Mouse (Mus musculus) midbrain, embryonic 10.5 days (tissue): ENCODE data around the gene Rab20. TPM values are rescaled to one million over a fixed set of nuclear protein-coding genes. Genes with fewer than 3 reads are reported as not detected.

Experiments used
- DNase-seq: peaks from one replicate; pipeline ENCODE4 v3.0.0-alpha.2; 2017; ENCODE audit warnings: low spot score
- H3K27ac ChIP-seq: fragments of 300-500 bp; sonication (generic); replicated peaks from 2 replicates; pipeline ENCODE4 v1.5.1; 2016; ENCODE audit warnings: mild to moderate bottlenecking
- H3K27me3 ChIP-seq: fragments of 300-500 bp; sonication (generic); 2 replicates; pipeline ENCODE4 v1.6.1; 2016; ENCODE audit warnings: low read depth, mild to moderate bottlenecking; ENCODE audit not compliant: poor library complexity, severe bottlenecking
- H3K36me3 ChIP-seq: fragments of 300-500 bp; sonication (generic); 2 replicates; pipeline ENCODE4 v1.6.1; 2016; ENCODE audit warnings: mild to moderate bottlenecking, moderate library complexity
- H3K4me1 ChIP-seq: fragments of 300-500 bp; sonication (generic); 2 replicates; pipeline ENCODE4 v1.6.1; 2016
- H3K4me3 ChIP-seq: fragments of 300-500 bp; sonication (generic); 2 replicates; pipeline ENCODE4 v1.5.1; 2016; ENCODE audit warnings: mild to moderate bottlenecking, moderate library complexity
- H3K9me3 ChIP-seq: fragments of 300-500 bp; sonication (generic); replicated peaks from 2 replicates; pipeline ENCODE4 v1.6.1; 2016; ENCODE audit warnings: mild to moderate bottlenecking
- WGBS: fragments of 180-500 bp; shearing (Covaris S2); methylation state at CpG from one replicate; pipeline ENCODE4 v1.1.7; 2016; 5-methylcytosine and 5-hydroxymethylcytosine counted together
- polyA plus RNA-seq: library from polyadenylated mRNA; unstranded; fragments of >200 nt; fragmentation: Nextera tagmentation; extraction: Ambion mirVana; gene quantifications from 2 replicates; pipeline ENCODE4 v1.2.1, GENCODE M21; 2016

Rab20 gene
- polyA plus RNA-seq = 0.60 and 1.3 TPM in 2 replicates

- Histone ChIP-seq H3K27me3 (peaks cover 98% of the 10 kb centered on the region), H3K36me3 (no peaks in the 10 kb centered on the region), H3K4me1 (peaks cover 61% of the 10 kb centered on the region), H3K27ac (no peak within 1 kb of the TSS; the same call in 1 of the 2 replicates), H3K9me3 (no peaks in the 10 kb centered on the region), H3K4me3 (peak within 1 kb of the TSS; percentile 64)
- peak; percentile 77 for DNase-seq
- WGBS = under 1% methylated on average over 69 of the region's 69 CpGs
Observed at GRCm38 (mm10) chr8:11477811-11478761, at the start of gene Rab20. TSS of gene Rab20 (minus strand) at chr8:11478710.

- no peak overlapping the region for H3K4me3 ChIP-seq
- no peaks in the 10 kb centered on the region for H3K9me3 ChIP-seq
- H3K27ac ChIP-seq = no peak overlapping the region
- H3K27me3 ChIP-seq = no peaks in the 10 kb centered on the region
- H3K36me3 ChIP-seq = peaks cover 18% of the 10 kb centered on the region
- peaks cover 5% of the 10 kb centered on the region; the same call in 1 of the 2 replicates for H3K4me1 ChIP-seq
- WGBS = 81% methylated on average over 3 of the region's 3 CpGs
- DNase-seq = no peak
Observed at GRCm38 (mm10) chr8:11523331-11523730, 44.8 kb upstream of the Rab20 start.

- H3K4me3 ChIP-seq = no peak overlapping the region
- no peak overlapping the region for H3K27ac ChIP-seq
- peaks cover 63% of the 10 kb centered on the region for H3K36me3 ChIP-seq
- H3K4me1 ChIP-seq = peaks cover 5% of the 10 kb centered on the region; the same call in 1 of the 2 replicates
- no peaks in the 10 kb centered on the region for H3K27me3 ChIP-seq
- WGBS = 95% methylated on average over 11 of the region's 11 CpGs
- no peaks in the 10 kb centered on the region for H3K9me3 ChIP-seq
- DNase-seq = no peak
Observed at GRCm38 (mm10) chr8:11518676-11519075, 40.2 kb upstream of the Rab20 start.

GRCm38 (mm10) chr8:11518056-11518396, 39.5 kb upstream of the Rab20 start:
- Histone ChIP-seq H3K27me3 (no peaks in the 10 kb centered on the region), H3K9me3 (no peaks in the 10 kb centered on the region), H3K36me3 (peaks cover 69% of the 10 kb centered on the region), H3K27ac (no peak overlapping the region), H3K4me3 (no peak overlapping the region), H3K4me1 (peaks cover 5% of the 10 kb centered on the region; the same call in 1 of the 2 replicates)
- DNase-seq = no peak
- 89% methylated on average over 6 of the region's 6 CpGs for WGBS

- DNase-seq = no peak
- Histone ChIP-seq H3K9me3 (no peaks in the 10 kb centered on the region), H3K27me3 (no peaks in the 10 kb centered on the region), H3K36me3 (peaks cover 74% of the 10 kb centered on the region), H3K27ac (no peak overlapping the region), H3K4me1 (peaks cover 5% of the 10 kb centered on the region; the same call in 1 of the 2 replicates), H3K4me3 (no peak overlapping the region)
- 88% methylated on average over 16 of the region's 16 CpGs for WGBS
Observed at GRCm38 (mm10) chr8:11517366-11518055, 39.0 kb upstream of the Rab20 start.

GRCm38 (mm10) chr8:11516292-11516691, 37.8 kb upstream of the Rab20 start:
- Histone ChIP-seq H3K36me3 (peaks cover 79% of the 10 kb centered on the region), H3K27ac (no peak overlapping the region), H3K27me3 (no peaks in the 10 kb centered on the region), H3K4me1 (no peaks in the 10 kb centered on the region), H3K4me3 (no peak overlapping the region), H3K9me3 (no peaks in the 10 kb centered on the region)
- WGBS = 91% methylated on average over 9 of the region's 9 CpGs
- DNase-seq = no peak

GRCm38 (mm10) chr8:11513247-11513646, 34.7 kb upstream of the Rab20 start:
- DNase-seq = no peak
- 94% methylated on average over 5 of the region's 5 CpGs for WGBS
- H3K36me3 ChIP-seq = peaks cover 98% of the 10 kb centered on the region
- H3K4me3 ChIP-seq = no peak overlapping the region
- no peaks in the 10 kb centered on the region for H3K27me3 ChIP-seq
- no peaks in the 10 kb centered on the region for H3K4me1 ChIP-seq
- H3K27ac ChIP-seq = no peak overlapping the region
- no peaks in the 10 kb centered on the region for H3K9me3 ChIP-seq

GRCm38 (mm10) chr8:11512711-11513110, 34.2 kb upstream of the Rab20 start:
- H3K27ac ChIP-seq = no peak overlapping the region
- no peak overlapping the region for H3K4me3 ChIP-seq
- 89% methylated on average over 9 of the region's 9 CpGs for WGBS
- no peaks in the 10 kb centered on the region for H3K4me1 ChIP-seq
- no peaks in the 10 kb centered on the region for H3K9me3 ChIP-seq
- no peak for DNase-seq
- peaks cover 99% of the 10 kb centered on the region for H3K36me3 ChIP-seq
- H3K27me3 ChIP-seq = no peaks in the 10 kb centered on the region

GRCm38 (mm10) chr8:11510971-11511370, 32.5 kb upstream of the Rab20 start:
- no peaks in the 10 kb centered on the region for H3K9me3 ChIP-seq
- no peak overlapping the region for H3K27ac ChIP-seq
- DNase-seq = no peak
- 90% methylated on average over 5 of the region's 5 CpGs for WGBS
- H3K27me3 ChIP-seq = no peaks in the 10 kb centered on the region
- H3K4me1 ChIP-seq = no peaks in the 10 kb centered on the region
- H3K4me3 ChIP-seq = no peak overlapping the region
- H3K36me3 ChIP-seq = peaks cover 99% of the 10 kb centered on the region

- no peak overlapping the region for H3K27ac ChIP-seq
- H3K36me3 ChIP-seq = peaks cover 99% of the 10 kb centered on the region
- H3K9me3 ChIP-seq = no peaks in the 10 kb centered on the region
- DNase-seq = no peak
- 82% methylated on average over 10 of the region's 10 CpGs for WGBS
- no peaks in the 10 kb centered on the region for H3K4me1 ChIP-seq
- H3K4me3 ChIP-seq = no peak overlapping the region
- no peaks in the 10 kb centered on the region for H3K27me3 ChIP-seq
Observed at GRCm38 (mm10) chr8:11508880-11509279, 30.4 kb upstream of the Rab20 start.

GRCm38 (mm10) chr8:11506802-11507201, 28.3 kb upstream of the Rab20 start:
- Histone ChIP-seq H3K27ac (no peak overlapping the region), H3K36me3 (peaks cover 99% of the 10 kb centered on the region), H3K4me1 (no peaks in the 10 kb centered on the region), H3K27me3 (no peaks in the 10 kb centered on the region), H3K4me3 (no peak overlapping the region), H3K9me3 (no peaks in the 10 kb centered on the region)
- DNase-seq = peak; percentile 41
- 78% methylated on average over 6 of the region's 6 CpGs for WGBS

GRCm38 (mm10) chr8:11506074-11506473, 27.6 kb upstream of the Rab20 start:
- 87% methylated on average over 14 of the region's 14 CpGs for WGBS
- Histone ChIP-seq H3K36me3 (peaks cover 98% of the 10 kb centered on the region), H3K9me3 (no peaks in the 10 kb centered on the region), H3K27me3 (no peaks in the 10 kb centered on the region), H3K27ac (no peak overlapping the region), H3K4me1 (no peaks in the 10 kb centered on the region), H3K4me3 (no peak overlapping the region)
- DNase-seq = no peak
